Mouse (Mus musculus) stomach, postnatal 0 days (tissue): ENCODE results near the gene Plin3. TPM values are rescaled to one million over a fixed set of nuclear protein-coding genes. Genes with fewer than 3 reads are reported as not detected.
A peak's percentile ranks its signal among the peaks of the same experiment; 100 is the strongest.

Experiments used
- ATAC-seq: fragments of 200-750 bp; cut with Nextera tagmentation; 2 replicates; pipeline ENCODE4 v1.8.0; 2017; ENCODE audit not compliant: low FRiP score, low TSS enrichment
- DNase-seq: peaks from one replicate; pipeline ENCODE4 v3.0.0-alpha.2; 2016; ENCODE audit warnings: low spot score
- H3K27ac ChIP-seq: fragments of 300-500 bp; sonication (generic); replicated peaks from 2 replicates; pipeline ENCODE4 v1.5.1; 2014; ENCODE audit warnings: mild to moderate bottlenecking, control low read depth
- H3K27me3 ChIP-seq: fragments of 300-500 bp; sonication (generic); 2 replicates; pipeline ENCODE4 v1.6.1; 2014; ENCODE audit warnings: low read length; ENCODE audit not compliant: control insufficient read depth, insufficient read depth
- H3K36me3 ChIP-seq: fragments of 300-500 bp; sonication (generic); 2 replicates; pipeline ENCODE4 v1.6.1; 2014; ENCODE audit warnings: low read length, mixed read lengths; ENCODE audit not compliant: control insufficient read depth, insufficient read depth
- H3K4me1 ChIP-seq: fragments of 300-500 bp; sonication (generic); replicated peaks from 2 replicates; pipeline ENCODE4 v1.6.1; 2014; ENCODE audit warnings: antibody characterized with exemption; ENCODE audit not compliant: control insufficient read depth, insufficient read depth
- H3K4me2 ChIP-seq: fragments of 300-500 bp; sonication (generic); replicated peaks from 2 replicates; pipeline ENCODE4 v1.6.1; 2014; ENCODE audit warnings: low read depth, mild to moderate bottlenecking, control low read depth, moderate library complexity
- H3K4me3 ChIP-seq: fragments of 300-500 bp; sonication (generic); 2 replicates; pipeline ENCODE4 v1.5.1; 2014; ENCODE audit warnings: low read depth, low read length, control low read depth
- H3K9ac ChIP-seq: fragments of 300-500 bp; sonication (generic); 2 replicates; pipeline ENCODE4 v1.6.1; 2014; ENCODE audit warnings: mild to moderate bottlenecking, low read length, control low read depth, mixed read lengths
- H3K9me3 ChIP-seq: fragments of 300-500 bp; sonication (generic); 2 replicates; pipeline ENCODE4 v1.6.1; 2016; ENCODE audit warnings: low read length; ENCODE audit not compliant: control insufficient read depth
- CTCF ChIP-seq: IDR thresholded peaks from 2 replicates; pipeline ENCODE4 v1.5.1; 2016; ENCODE audit warnings: antibody characterized with exemption, low read depth, mild to moderate bottlenecking, moderate library complexity
- EP300 ChIP-seq: optimal IDR thresholded peaks from 2 replicates; pipeline ENCODE3; 2016; ENCODE audit warnings: antibody characterized with exemption
- WGBS: fragments of 180-500 bp; shearing (Covaris S2); extraction: QIAGEN DNeasy Blood & Tissue Kit; methylation state at CpG from one replicate; pipeline ENCODE4 v1.1.7; 2014; 5-methylcytosine and 5-hydroxymethylcytosine counted together
- polyA plus RNA-seq: library from polyadenylated mRNA; unstranded; fragments of >200 nt; fragmentation: Nextera tagmentation; extraction: Ambion mirVana; gene quantifications from 2 replicates; pipeline ENCODE4 v1.2.1, GENCODE M21; 2015

The Plin3 gene
- polyA plus RNA-seq = 65.3 and 67.3 TPM in 2 replicates

GRCm38 (mm10) chr17:56292531-56293222 lies at the start of gene Plin3:
Gene Plin3, minus strand, starts transcription at chr17:56292873.
- DNase-seq = no peak
- Histone ChIP-seq H3K4me2 (no peak within 1 kb of the TSS), H3K27me3 (no peaks in the 10 kb centered on the region), H3K36me3 (no peaks in the 10 kb centered on the region), H3K9me3 (no peaks in the 10 kb centered on the region), H3K4me1 (peaks cover 5% of the 10 kb centered on the region; the same call in 1 of the 2 replicates), H3K27ac (peak within 1 kb of the TSS; percentile 94), H3K9ac (peak within 1 kb of the TSS; percentile 62; the same call in 1 of the 2 replicates), H3K4me3 (no peak within 1 kb of the TSS)
- 97% methylated on average over 4 of the region's 4 CpGs for WGBS
- TF ChIP-seq EP300 (no peak), CTCF (no peak)
- no peak for ATAC-seq

GRCm38 (mm10) chr17:56340717-56341116 lies 48.0 kb upstream of the Plin3 start:
- Histone ChIP-seq H3K4me2 (no peak overlapping the region), H3K27ac (no peak overlapping the region), H3K4me1 (no peaks in the 10 kb centered on the region), H3K36me3 (no peaks in the 10 kb centered on the region), H3K9ac (no peak overlapping the region), H3K27me3 (no peaks in the 10 kb centered on the region), H3K4me3 (no peak overlapping the region), H3K9me3 (no peaks in the 10 kb centered on the region)
- DNase-seq (no peak), ATAC-seq (no peak)
- TF ChIP-seq EP300 (no peak), CTCF (no peak)

GRCm38 (mm10) chr17:56338909-56339308 lies 46.2 kb upstream of the Plin3 start:
- Histone ChIP-seq H3K27ac (no peak overlapping the region), H3K27me3 (no peaks in the 10 kb centered on the region), H3K4me2 (no peak overlapping the region), H3K4me1 (no peaks in the 10 kb centered on the region), H3K36me3 (no peaks in the 10 kb centered on the region), H3K9ac (no peak overlapping the region), H3K9me3 (no peaks in the 10 kb centered on the region), H3K4me3 (no peak overlapping the region)
- WGBS = 62% methylated on average over 4 of the region's 4 CpGs
- DNase-seq = peak; percentile 53
- TF ChIP-seq CTCF (peak; percentile 64), EP300 (no peak)
- ATAC-seq = no peak

GRCm38 (mm10) chr17:56337791-56338190 lies 45.1 kb upstream of the Plin3 start:
- Histone ChIP-seq H3K36me3 (no peaks in the 10 kb centered on the region), H3K27ac (no peak overlapping the region), H3K27me3 (no peaks in the 10 kb centered on the region), H3K9me3 (no peaks in the 10 kb centered on the region), H3K9ac (no peak overlapping the region), H3K4me2 (no peak overlapping the region), H3K4me1 (no peaks in the 10 kb centered on the region), H3K4me3 (no peak overlapping the region)
- ATAC-seq (no peak), DNase-seq (no peak)
- 81% methylated on average over 6 of the region's 6 CpGs for WGBS
- TF ChIP-seq EP300 (no peak), CTCF (0 out of 2 replicates have a peak, but pooled peaks have one; percentile 16)

GRCm38 (mm10) chr17:56337190-56337589 lies 44.5 kb upstream of the Plin3 start:
- ATAC-seq (peak; percentile 36), DNase-seq (peak; percentile 57)
- Histone ChIP-seq H3K9me3 (no peaks in the 10 kb centered on the region), H3K9ac (no peak overlapping the region), H3K4me2 (no peak overlapping the region), H3K4me1 (no peaks in the 10 kb centered on the region), H3K27me3 (no peaks in the 10 kb centered on the region), H3K36me3 (no peaks in the 10 kb centered on the region), H3K4me3 (no peak overlapping the region), H3K27ac (no peak overlapping the region)
- 42% methylated on average over 4 of the region's 4 CpGs for WGBS
- TF ChIP-seq CTCF (peak; percentile 73), EP300 (no peak)

- H3K4me1 ChIP-seq = peaks cover 5% of the 10 kb centered on the region
- TF ChIP-seq EP300 (no peak), CTCF (peak; percentile 58)
- H3K36me3 ChIP-seq = no peaks in the 10 kb centered on the region
- H3K4me2 ChIP-seq = no peak overlapping the region
- no peak overlapping the region for H3K27ac ChIP-seq
- H3K27me3 ChIP-seq = no peaks in the 10 kb centered on the region
- no peak for ATAC-seq
- H3K9ac ChIP-seq = no peak overlapping the region
- 46% methylated on average over 8 of the region's 8 CpGs for WGBS
- H3K9me3 ChIP-seq = no peaks in the 10 kb centered on the region
- no peak for DNase-seq
- no peak overlapping the region for H3K4me3 ChIP-seq
Observed at GRCm38 (mm10) chr17:56332987-56333386, 40.3 kb upstream of the Plin3 start.
